Mouse (Mus musculus) kidney, embryonic 14.5 days (tissue): Measurements from ENCODE around the gene Gm11437. TPM values are rescaled to one million over a fixed set of nuclear protein-coding genes. Genes with fewer than 3 reads are reported as not detected.

ENCODE experiments used
- ATAC-seq: fragments of 200-750 bp; cut with Nextera tagmentation; 2 replicates; pipeline ENCODE4 v1.8.0; 2017; ENCODE audit warnings: moderate number of reproducible peaks, mild to moderate bottlenecking, moderate TSS enrichment, moderate library complexity; ENCODE audit not compliant: low FRiP score, low TSS enrichment
- H3K27ac ChIP-seq: fragments of 300-500 bp; sonication (generic); 2 replicates; pipeline ENCODE4 v1.5.1; 2014; ENCODE audit warnings: low read depth, mild to moderate bottlenecking, low read length, moderate library complexity, mixed read lengths
- H3K27me3 ChIP-seq: fragments of 300-500 bp; sonication (generic); 2 replicates; pipeline ENCODE4 v1.6.1; 2014; ENCODE audit warnings: mild to moderate bottlenecking, low read length; ENCODE audit not compliant: control insufficient read depth, insufficient read depth
- H3K36me3 ChIP-seq: fragments of 300-500 bp; sonication (generic); 2 replicates; pipeline ENCODE4 v1.6.1; 2014; ENCODE audit warnings: low read length, mixed read lengths; ENCODE audit not compliant: control insufficient read depth, insufficient read depth
- H3K4me1 ChIP-seq: fragments of 300-500 bp; sonication (generic); 2 replicates; pipeline ENCODE4 v1.6.1; 2014; ENCODE audit warnings: low read length, mixed read lengths; ENCODE audit not compliant: control insufficient read depth, insufficient read depth
- H3K4me2 ChIP-seq: fragments of 300-500 bp; sonication (generic); replicated peaks from 2 replicates; pipeline ENCODE4 v1.6.1; 2014; ENCODE audit warnings: low read depth, mild to moderate bottlenecking, low read length
- H3K4me3 ChIP-seq: fragments of 300-500 bp; sonication (generic); 2 replicates; pipeline ENCODE4 v1.5.1; 2014; ENCODE audit warnings: mild to moderate bottlenecking, low read length
- H3K9ac ChIP-seq: fragments of 300-500 bp; sonication (generic); 2 replicates; pipeline ENCODE4 v1.6.1; 2014; ENCODE audit warnings: low read depth, mild to moderate bottlenecking, low read length, moderate library complexity
- H3K9me3 ChIP-seq: fragments of 300-500 bp; sonication (generic); 2 replicates; pipeline ENCODE4 v1.6.1; 2016; ENCODE audit warnings: low read length; ENCODE audit not compliant: control insufficient read depth
- WGBS: fragments of 180-500 bp; shearing (Covaris S2); extraction: QIAGEN DNeasy Blood & Tissue Kit; methylation state at CpG from one replicate; pipeline ENCODE4 v1.1.7; 2014; 5-methylcytosine and 5-hydroxymethylcytosine counted together
- polyA plus RNA-seq: library from polyadenylated mRNA; unstranded; fragments of >200 nt; fragmentation: Nextera tagmentation; extraction: Ambion mirVana; gene quantifications from 2 replicates; pipeline ENCODE4 v1.2.1, GENCODE M21; 2014

The Gm11437 gene
- not detected in 2 replicates for polyA plus RNA-seq

DNA sequence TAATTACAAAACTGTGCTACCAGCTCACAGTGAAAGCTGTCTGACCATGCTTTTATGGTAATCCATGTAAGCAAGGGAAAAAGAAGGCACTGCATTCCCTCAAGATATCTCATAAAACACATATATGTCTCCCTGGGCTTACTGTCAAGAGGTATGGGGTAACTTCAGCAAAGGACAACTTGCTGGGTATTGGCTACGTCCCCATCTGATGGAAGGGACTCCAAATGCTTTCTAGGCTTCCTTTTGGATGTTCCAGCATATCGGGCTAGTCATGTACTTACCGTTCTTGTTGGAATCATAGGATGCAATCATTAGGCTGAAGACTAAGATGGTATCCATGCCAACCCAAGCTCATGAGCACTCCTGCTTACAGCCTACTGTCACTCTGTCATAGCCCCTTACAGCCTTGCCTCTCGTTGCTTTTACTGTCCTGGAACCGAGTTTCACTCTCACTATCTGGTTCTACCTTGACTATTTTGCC is at the start of gene Gm11437:
Gm11437 (minus strand) TSS at position 431 of the 481 bp plus-strand sequence.
- no peak within 1 kb of the TSS for H3K4me2 ChIP-seq
- H3K27me3 ChIP-seq: no peaks in the 10 kb centered on the region
- no peak for ATAC-seq
- H3K9me3 ChIP-seq: no peaks in the 10 kb centered on the region
- no peak within 1 kb of the TSS for H3K9ac ChIP-seq
- no peak within 1 kb of the TSS for H3K4me3 ChIP-seq
- 80% methylated on average over 5 of the region's 5 CpGs for WGBS
- no peaks in the 10 kb centered on the region for H3K4me1 ChIP-seq
- H3K36me3 ChIP-seq: no peaks in the 10 kb centered on the region
- H3K27ac ChIP-seq: no peak within 1 kb of the TSS

DNA sequence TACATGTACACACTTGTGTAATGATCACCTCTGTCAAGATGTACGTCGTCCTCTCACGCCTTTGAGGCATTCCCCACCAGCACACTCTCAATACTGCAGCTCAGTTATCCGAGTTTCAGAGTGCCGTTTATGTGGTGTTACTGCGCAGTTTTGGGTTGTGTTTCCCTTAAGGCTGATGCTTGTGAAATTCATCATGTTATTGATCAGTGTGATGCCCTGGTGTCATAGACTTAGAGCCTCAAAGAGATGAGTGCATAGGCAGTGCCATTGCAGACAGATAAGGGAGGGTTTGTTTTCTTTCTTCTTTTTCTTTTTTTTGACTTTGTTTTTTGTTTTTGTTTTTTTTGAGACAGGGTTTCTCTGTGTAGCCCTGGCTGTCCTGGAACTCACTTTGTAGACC is 43.6 kb upstream of the Gm11437 start:
- Histone ChIP-seq H3K4me1 (no peaks in the 10 kb centered on the region), H3K4me2 (no peak overlapping the region), H3K27ac (no peak overlapping the region), H3K4me3 (no peak overlapping the region), H3K36me3 (peaks cover 4% of the 10 kb centered on the region; the same call in 1 of the 2 replicates), H3K9me3 (no peaks in the 10 kb centered on the region), H3K9ac (no peak overlapping the region), H3K27me3 (no peaks in the 10 kb centered on the region)
- 94% methylated on average over 6 of the region's 6 CpGs for whole genome bisulfite sequencing
- ATAC-seq: no peak

DNA sequence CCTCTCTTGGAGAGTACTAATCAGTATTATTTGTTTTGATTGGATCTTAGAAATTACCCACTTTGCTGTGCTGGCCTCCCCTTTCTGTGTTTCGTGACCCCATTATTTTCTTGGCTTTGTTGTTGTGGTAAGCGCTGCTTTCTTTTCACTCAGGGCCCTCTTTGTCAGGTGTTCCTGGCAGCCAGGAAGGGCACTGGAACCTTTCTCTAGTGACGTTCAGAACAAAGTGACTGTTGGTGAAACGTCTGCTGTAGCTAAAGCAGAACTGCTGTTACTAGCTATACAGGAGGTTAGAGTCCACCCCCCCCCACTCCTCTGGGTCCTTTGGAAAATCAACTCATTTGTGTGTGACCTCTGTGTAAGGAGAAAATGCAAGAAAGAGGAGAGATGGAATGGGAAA is 38.5 kb upstream of the Gm11437 start:
- no peak overlapping the region for H3K4me3 ChIP-seq
- no peaks in the 10 kb centered on the region for H3K9me3 ChIP-seq
- no peak overlapping the region for H3K4me2 ChIP-seq
- no peaks in the 10 kb centered on the region for H3K27me3 ChIP-seq
- no peak for ATAC-seq
- H3K9ac ChIP-seq: no peak overlapping the region
- H3K27ac ChIP-seq: no peak overlapping the region
- no peaks in the 10 kb centered on the region for H3K36me3 ChIP-seq
- H3K4me1 ChIP-seq: no peaks in the 10 kb centered on the region
- WGBS: 78% methylated on average over 4 of the region's 4 CpGs

DNA sequence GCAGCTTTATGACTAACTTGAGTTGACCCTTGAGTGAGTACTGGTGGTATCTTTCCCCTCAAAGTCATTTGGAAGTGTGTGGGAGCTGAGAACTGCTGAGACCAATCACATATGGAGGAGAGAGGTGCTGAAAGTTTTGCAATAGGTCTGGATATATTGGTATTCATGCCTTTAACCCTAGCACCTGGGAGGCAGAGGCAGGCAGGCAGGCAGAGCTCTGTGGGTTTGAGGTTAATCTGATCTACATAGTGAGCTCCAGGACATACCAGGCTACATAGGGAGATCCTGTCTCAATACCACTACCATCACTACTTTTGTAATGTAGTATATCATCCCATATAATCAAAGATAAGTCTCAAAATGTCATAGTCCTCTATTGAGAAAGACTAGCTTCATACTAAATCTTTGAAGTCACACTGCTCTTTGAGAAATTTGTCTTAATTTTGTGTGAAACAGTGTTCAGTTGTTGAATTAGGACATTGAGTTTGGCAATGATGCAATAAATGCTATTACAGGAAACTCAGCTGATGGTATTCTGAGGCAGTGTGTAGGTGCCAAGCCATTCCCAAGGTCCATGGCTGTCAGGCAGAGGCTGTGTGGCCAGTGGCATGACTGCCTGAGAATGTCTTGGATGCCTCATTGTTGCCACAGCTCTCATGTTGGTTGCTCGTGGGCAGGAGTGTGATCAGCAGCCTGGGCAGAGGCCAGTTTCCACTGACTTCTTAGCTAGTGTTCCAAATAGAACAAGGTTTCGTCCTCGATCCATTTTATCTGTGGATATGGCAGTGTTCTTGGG is 30.5 kb upstream of the Gm11437 start:
- no peaks in the 10 kb centered on the region for H3K9me3 ChIP-seq
- no peak for ATAC-seq
- no peaks in the 10 kb centered on the region; the same call in 1 of the 2 replicates for H3K36me3 ChIP-seq
- WGBS: 94% methylated on average over 3 of the region's 3 CpGs
- no peak overlapping the region for H3K4me3 ChIP-seq
- no peak overlapping the region for H3K9ac ChIP-seq
- H3K27me3 ChIP-seq: no peaks in the 10 kb centered on the region
- 0 out of 2 replicates have a peak, but pooled peaks cover 5% of the 10 kb centered on the region for H3K4me1 ChIP-seq
- H3K27ac ChIP-seq: no peak overlapping the region
- H3K4me2 ChIP-seq: no peak overlapping the region

DNA sequence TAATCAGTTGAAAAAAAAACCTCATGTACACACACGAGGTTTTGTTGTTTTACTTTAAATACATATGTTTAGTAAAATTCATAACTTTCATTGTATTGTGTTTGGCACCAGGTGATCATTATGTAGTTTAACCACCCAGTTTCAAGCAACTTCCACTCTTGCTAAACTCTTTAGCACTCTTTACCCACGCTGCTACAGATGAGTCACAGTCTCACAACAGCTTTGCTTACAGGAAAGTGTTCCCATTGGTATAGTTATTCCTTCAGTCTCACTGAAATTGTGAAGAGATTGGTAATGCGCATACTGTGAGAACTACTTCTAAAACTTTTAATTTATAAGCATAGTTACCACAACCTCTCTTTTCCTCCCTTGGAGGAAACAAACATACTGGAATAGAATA is 27.5 kb upstream of the Gm11437 start:
- no peaks in the 10 kb centered on the region for H3K9me3 ChIP-seq
- no peak overlapping the region for H3K4me2 ChIP-seq
- no peak for ATAC-seq
- H3K4me1 ChIP-seq: 0 out of 2 replicates have a peak, but pooled peaks cover 5% of the 10 kb centered on the region
- H3K27ac ChIP-seq: no peak overlapping the region
- no peaks in the 10 kb centered on the region; the same call in 1 of the 2 replicates for H3K36me3 ChIP-seq
- H3K9ac ChIP-seq: no peak overlapping the region
- 94% methylated on average over 3 of the region's 3 CpGs for WGBS
- H3K27me3 ChIP-seq: no peaks in the 10 kb centered on the region
- H3K4me3 ChIP-seq: no peak overlapping the region

DNA sequence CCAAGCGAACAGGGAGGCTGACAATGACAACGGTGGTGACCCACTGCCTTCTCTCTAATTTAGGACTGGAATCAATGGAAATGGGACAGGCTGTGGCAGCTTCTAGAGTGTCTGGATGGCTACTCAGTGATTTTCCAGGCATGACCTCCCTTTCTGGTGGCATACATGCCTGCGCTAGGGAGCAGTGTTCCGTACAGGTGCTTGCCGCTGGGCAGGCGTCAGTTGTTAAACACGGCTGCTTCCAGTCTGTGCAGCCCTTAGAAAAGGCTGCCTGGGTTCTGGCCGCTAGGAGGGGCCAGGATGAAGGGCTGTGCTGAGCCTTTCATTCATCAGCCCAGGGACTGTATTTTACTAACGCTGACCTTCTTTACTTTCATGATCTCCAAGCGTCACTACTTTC is 26.0 kb upstream of the Gm11437 start:
- Histone ChIP-seq H3K27me3 (no peaks in the 10 kb centered on the region), H3K4me1 (0 out of 2 replicates have a peak, but pooled peaks cover 5% of the 10 kb centered on the region), H3K4me2 (no peak overlapping the region), H3K4me3 (no peak overlapping the region), H3K9ac (no peak overlapping the region), H3K27ac (no peak overlapping the region), H3K36me3 (no peaks in the 10 kb centered on the region; the same call in 1 of the 2 replicates), H3K9me3 (no peaks in the 10 kb centered on the region)
- 44% methylated on average over 10 of the region's 10 CpGs for WGBS
- peak; percentile 73 for ATAC-seq

DNA sequence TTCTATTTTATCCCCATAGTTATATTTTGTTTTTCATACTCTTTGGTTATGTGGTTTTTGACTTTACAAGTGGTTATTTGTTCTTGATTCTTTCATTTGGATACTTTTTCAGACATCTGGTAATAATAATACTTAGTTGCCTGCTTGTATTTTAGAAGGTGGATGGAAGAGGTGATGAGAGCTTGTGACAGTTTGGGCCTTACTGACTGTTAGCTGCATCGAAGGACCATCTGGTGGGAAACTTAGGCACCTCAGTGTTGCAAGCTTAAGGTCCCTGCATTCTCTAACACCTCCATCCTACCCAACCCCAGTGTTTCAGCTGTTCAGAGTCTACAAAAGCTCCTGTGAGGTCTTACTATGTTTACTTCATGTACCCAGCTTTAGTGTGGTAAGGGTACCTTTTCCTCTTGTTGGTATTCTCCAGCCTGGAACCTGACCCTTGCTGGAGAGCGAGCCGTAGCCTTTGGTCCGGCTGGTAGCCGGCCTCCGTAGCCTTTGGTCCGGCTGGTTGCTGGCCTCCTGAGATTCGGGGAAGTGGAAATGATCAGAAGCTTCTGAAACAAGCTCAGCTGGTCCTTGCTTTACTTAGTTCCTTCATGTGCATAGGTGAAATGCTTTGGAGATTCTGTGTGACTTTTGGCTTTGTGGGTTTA is 23.4 kb upstream of the Gm11437 start:
- no peak for ATAC-seq
- Histone ChIP-seq H3K4me2 (no peak overlapping the region), H3K36me3 (no peaks in the 10 kb centered on the region), H3K4me3 (no peak overlapping the region), H3K4me1 (0 out of 2 replicates have a peak, but pooled peaks cover 5% of the 10 kb centered on the region), H3K9ac (no peak overlapping the region), H3K9me3 (no peaks in the 10 kb centered on the region), H3K27ac (no peak overlapping the region), H3K27me3 (no peaks in the 10 kb centered on the region)
- 83% methylated on average over 8 of the region's 8 CpGs for WGBS

DNA sequence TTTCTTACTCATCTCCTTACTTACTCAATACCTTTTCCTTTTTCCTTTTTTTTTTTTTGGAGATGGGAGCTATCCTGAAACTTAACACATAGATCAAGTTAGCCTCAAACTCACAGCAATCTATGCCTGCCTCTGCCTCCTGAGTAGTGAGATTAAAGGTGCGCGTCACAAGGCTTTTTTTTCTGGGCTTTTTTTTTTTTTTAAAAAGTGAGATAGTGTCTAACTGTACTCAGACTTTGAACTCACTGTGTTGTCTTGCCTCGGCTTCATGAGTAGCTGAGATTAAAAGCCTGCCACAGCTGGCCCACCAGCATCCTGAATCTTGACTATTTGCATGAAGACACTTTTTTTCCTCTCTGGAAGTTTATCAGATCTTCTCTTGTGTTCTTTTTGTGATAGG is 21.3 kb upstream of the Gm11437 start:
- no peak for ATAC-seq
- WGBS: 85% methylated on average over 3 of the region's 3 CpGs
- H3K27ac ChIP-seq: no peak overlapping the region
- no peak overlapping the region for H3K9ac ChIP-seq
- H3K4me1 ChIP-seq: 0 out of 2 replicates have a peak, but pooled peaks cover 5% of the 10 kb centered on the region
- H3K4me3 ChIP-seq: no peak overlapping the region
- no peaks in the 10 kb centered on the region for H3K36me3 ChIP-seq
- no peaks in the 10 kb centered on the region for H3K27me3 ChIP-seq
- H3K9me3 ChIP-seq: no peaks in the 10 kb centered on the region
- H3K4me2 ChIP-seq: no peak overlapping the region

DNA sequence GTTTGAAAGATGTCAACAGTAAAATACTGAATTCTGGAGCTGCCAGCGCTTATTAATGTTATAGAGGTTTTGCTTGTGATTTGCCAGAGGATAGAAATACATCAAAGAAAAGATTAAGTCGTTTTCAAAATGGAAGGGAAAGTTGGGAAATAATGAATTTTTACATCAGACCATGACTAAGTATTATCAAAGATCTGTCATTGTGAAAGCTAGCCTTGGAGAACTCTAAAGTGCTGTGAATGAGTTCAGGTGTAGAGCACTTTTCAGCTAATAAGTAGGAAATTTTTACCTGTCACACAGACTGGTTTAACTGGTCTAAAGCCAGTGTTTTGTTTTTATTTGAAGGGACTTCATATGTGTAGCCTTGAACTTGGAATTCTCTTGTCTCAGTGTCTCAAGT is 14.0 kb upstream of the Gm11437 start:
- ATAC-seq: no peak
- WGBS: 72% methylated on average over 2 of the region's 2 CpGs
- Histone ChIP-seq H3K4me3 (no peak overlapping the region), H3K36me3 (no peaks in the 10 kb centered on the region), H3K27ac (no peak overlapping the region), H3K4me1 (peaks cover 14% of the 10 kb centered on the region), H3K4me2 (peak overlapping the region; percentile 60), H3K9me3 (no peaks in the 10 kb centered on the region), H3K27me3 (no peaks in the 10 kb centered on the region), H3K9ac (0 out of 2 replicates have a peak overlapping the region, but pooled peaks have one; percentile 70)
